Mouse (Mus musculus): ENCODE data around the gene Chit1.

Chit1 gene

GRCm38 (mm10) chr1:134110979-134111378 lies at the start of gene Chit1:
TSS of gene Chit1 (plus strand) at chr1:134111242.
- DNase-seq: no peak

GRCm38 (mm10) chr1:134061915-134062314 lies 49.1 kb upstream of the Chit1 start:
- DNase-seq: no peak

- DNase-seq: no peak
These were observed 48.5 kb upstream of the Chit1 start for GRCm38 (mm10) chr1:134062411-134063085.

GRCm38 (mm10) chr1:134063086-134063772 lies 47.8 kb upstream of the Chit1 start:
- peak; percentile 83 to 86 for DNase-seq

- peak; percentile 68 to 70 for DNase-seq
These were observed 47.3 kb upstream of the Chit1 start for GRCm38 (mm10) chr1:134063773-134064125.

- no peak for DNase-seq
These were observed 46.7 kb upstream of the Chit1 start for GRCm38 (mm10) chr1:134064296-134064831.

GRCm38 (mm10) chr1:134065241-134065809 lies 45.7 kb upstream of the Chit1 start:
- peak; percentile 50 to 51 for DNase-seq

- no peak for DNase-seq
These were observed 44.5 kb upstream of the Chit1 start for GRCm38 (mm10) chr1:134066554-134066953.

- DNase-seq: peak; percentile 51 to 55
These were observed 43.9 kb upstream of the Chit1 start for GRCm38 (mm10) chr1:134067143-134067619.

- DNase-seq: no peak
These were observed 40.9 kb upstream of the Chit1 start for GRCm38 (mm10) chr1:134070099-134070669.

GRCm38 (mm10) chr1:134071411-134072018 lies 39.5 kb upstream of the Chit1 start:
- DNase-seq: no peak

GRCm38 (mm10) chr1:134073061-134073564 lies 37.9 kb upstream of the Chit1 start:
- DNase-seq: no peak

GRCm38 (mm10) chr1:134073658-134074057 lies 37.4 kb upstream of the Chit1 start:
- DNase-seq: no peak

GRCm38 (mm10) chr1:134074184-134074583 lies 36.9 kb upstream of the Chit1 start:
- DNase-seq: no peak

GRCm38 (mm10) chr1:134074606-134075005 lies 36.4 kb upstream of the Chit1 start:
- no peak for DNase-seq

GRCm38 (mm10) chr1:134075532-134075931 lies 35.5 kb upstream of the Chit1 start:
- DNase-seq: no peak

- DNase-seq: no peak
These were observed 34.3 kb upstream of the Chit1 start for GRCm38 (mm10) chr1:134076789-134077188.

GRCm38 (mm10) chr1:134077389-134078060 lies 33.5 kb upstream of the Chit1 start:
- no peak for DNase-seq

GRCm38 (mm10) chr1:134078061-134078795 lies 32.8 kb upstream of the Chit1 start:
- no peak for DNase-seq

GRCm38 (mm10) chr1:134078802-134079476 lies 32.1 kb upstream of the Chit1 start, which contains the start of gene Btg2:
TSS of gene Btg2 (minus strand) at chr1:134079120.
- DNase-seq: peak; percentile 96 to 97
